Comparison of ENCODE assay signal across 7 mouse cellular contexts in the genomic region with DNA sequence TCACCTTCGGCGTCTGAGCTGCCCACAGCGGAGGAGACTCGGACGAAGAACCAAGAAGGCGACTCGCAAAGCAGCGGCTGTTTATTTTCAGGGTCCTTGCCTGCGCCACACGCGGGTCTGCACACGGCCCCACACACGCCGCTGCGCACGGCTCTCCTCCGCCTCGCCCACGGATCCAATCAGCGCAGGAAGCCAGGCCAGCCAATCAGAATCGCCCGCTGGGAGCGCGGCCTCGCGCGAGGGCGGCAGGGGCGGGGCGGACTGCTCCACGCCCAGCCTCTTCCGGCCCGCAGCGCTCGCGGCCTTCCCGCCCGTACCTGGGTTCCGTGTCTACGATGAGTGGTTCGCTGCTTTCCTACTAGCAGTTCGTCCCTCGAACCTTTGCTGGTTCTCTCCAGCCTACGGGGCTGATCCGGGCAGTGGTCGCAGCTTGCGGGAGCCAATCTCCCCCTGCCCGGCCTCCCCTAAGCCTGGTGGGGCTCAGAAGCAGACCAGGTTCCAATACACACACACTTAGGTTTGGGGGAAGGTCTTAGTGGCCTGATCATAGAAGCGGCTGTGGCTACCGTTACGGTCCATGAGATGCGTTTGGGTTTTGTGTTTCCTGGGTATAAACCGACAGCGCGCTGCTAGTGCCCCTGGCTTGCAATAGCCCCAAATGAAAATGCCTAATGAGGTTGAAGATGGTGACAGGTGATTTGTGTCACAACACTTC. TPM values are rescaled to one million over a fixed set of nuclear protein-coding genes. Genes with fewer than 3 reads are reported as not detected.
A peak's percentile ranks its signal among the peaks of the same experiment; 100 is the strongest.
DNase-seq lines count a peak whose midpoint lies in the region; ATAC-seq lines count a peak whose summit lies in the region.

Gene Cnbp (minus strand): TSS at position 207 of the 715 bp plus-strand sequence.

- peak within 1 kb of the TSS; percentile 94 for H3K27ac ChIP-seq in intestine, embryonic 15.5 days
- H3K27ac ChIP-seq in midbrain, embryonic 10.5 days (replicated peaks): peak within 1 kb of the TSS; percentile 99

- under 1% methylated on average over 55 of the region's 55 CpGs for WGBS in intestine, embryonic 15.5 days
- under 1% methylated on average over 55 of the region's 55 CpGs for WGBS in midbrain, embryonic 10.5 days

- no peaks in the 10 kb centered on the region for H3K9me3 ChIP-seq in intestine, embryonic 15.5 days
- no peaks in the 10 kb centered on the region for H3K9me3 ChIP-seq in midbrain, embryonic 10.5 days (replicated peaks)

- no peaks in the 10 kb centered on the region for H3K36me3 ChIP-seq in intestine, embryonic 15.5 days
- peaks cover 29% of the 10 kb centered on the region for H3K36me3 ChIP-seq in midbrain, embryonic 10.5 days

- peak within 1 kb of the TSS; percentile 100 for H3K9ac ChIP-seq in intestine, embryonic 15.5 days

- intact Hi-C loops in gastrocnemius, postnatal 36 days (cut with DNase I): no loop called here
- intact Hi-C loops in left cerebral cortex, postnatal 25 days (cut with DNase I): loop anchor here (1.0 kb wide), 1 partner anchor 36 kb away; the partner anchor contains the start of gene Copg1

- no peaks in the 10 kb centered on the region for H3K27me3 ChIP-seq in intestine, embryonic 15.5 days (replicated peaks)
- no peaks in the 10 kb centered on the region for H3K27me3 ChIP-seq in midbrain, embryonic 10.5 days (ENCODE audit: low read depth, poor library complexity, severe bottlenecking)

- peak; percentile 99 for ATAC-seq in intestine, embryonic 15.5 days

- peak; percentile 95 to 96 for DNase-seq in adrenal gland, adult 18-20 months (ENCODE audit: low spot score in 2 of 2)
- peak; percentile 98 for DNase-seq in embryo, embryonic 11 days
- DNase-seq in gastrocnemius, postnatal 36 days: peak; percentile 96 to 97
- DNase-seq in left cerebral cortex, postnatal 25 days (ENCODE audit: low spot score in 2 of 2): peak; percentile 98 to 99
- peak; percentile 96 for DNase-seq in midbrain, embryonic 10.5 days (ENCODE audit: low spot score)
- peak; percentile 96 for DNase-seq in right cerebral cortex, postnatal 4 days

- H3K4me3 ChIP-seq in intestine, embryonic 15.5 days (replicated peaks): peak within 1 kb of the TSS; percentile 99
- H3K4me3 ChIP-seq in midbrain, embryonic 10.5 days: peak within 1 kb of the TSS; percentile 97

- peaks cover 11% of the 10 kb centered on the region; the same call in 1 of the 2 replicates for H3K4me1 ChIP-seq in intestine, embryonic 15.5 days (replicated peaks)
- peaks cover 31% of the 10 kb centered on the region for H3K4me1 ChIP-seq in midbrain, embryonic 10.5 days

- H3K4me2 ChIP-seq in intestine, embryonic 15.5 days (replicated peaks): peak within 1 kb of the TSS; percentile 64

RNA-seq across cellular contexts. Expression of gene Cnbp, which starts in this region (rescaled TPM):
- 100 to 1,000 TPM; 428 to 457 TPM for total RNA-seq in adrenal gland, adult 18-20 months (2021)
- 100 to 1,000 TPM; 448 to 458 TPM for total RNA-seq in gastrocnemius, postnatal 36 days (2021)
- polyA plus RNA-seq in intestine, embryonic 15.5 days (2015; fragmentation: Nextera tagmentation; extraction: Ambion mirVana): 991 and 1,100 TPM in 2 replicates
- total RNA-seq in left cerebral cortex, postnatal 25 days (2021): 100 to 1,000 TPM; 250 to 258 TPM
- 1,252 and 1,396 TPM in 2 replicates for polyA plus RNA-seq in midbrain, embryonic 10.5 days (2016; fragmentation: Nextera tagmentation; extraction: Ambion mirVana)

Comparison
In these comparisons a context has a peak if more than half of its experiments do, and no peak if none do; other contexts are left out.
1. Peak in every context shown above with its lines: DNase-seq, ATAC-seq, H3K4me3 ChIP-seq and H3K27ac ChIP-seq.